Mouse (Mus musculus) gonadal fat pad, adult 2 months (tissue): ENCODE measurements at regions not wholly inside any gene's neighbourhood (a gene's known extent, or its start where the extent isn't known, plus 50 kb on each side); places are given as distances from the start of the nearest gene placed in this dataset.
A peak's percentile ranks its signal among the peaks of the same experiment; 100 is the strongest.

Source experiments
- DNase-seq: peaks from one replicate; pipeline ENCODE4 v3.0.0-alpha.2; 2012; ENCODE audit warnings: low read depth

DNA sequence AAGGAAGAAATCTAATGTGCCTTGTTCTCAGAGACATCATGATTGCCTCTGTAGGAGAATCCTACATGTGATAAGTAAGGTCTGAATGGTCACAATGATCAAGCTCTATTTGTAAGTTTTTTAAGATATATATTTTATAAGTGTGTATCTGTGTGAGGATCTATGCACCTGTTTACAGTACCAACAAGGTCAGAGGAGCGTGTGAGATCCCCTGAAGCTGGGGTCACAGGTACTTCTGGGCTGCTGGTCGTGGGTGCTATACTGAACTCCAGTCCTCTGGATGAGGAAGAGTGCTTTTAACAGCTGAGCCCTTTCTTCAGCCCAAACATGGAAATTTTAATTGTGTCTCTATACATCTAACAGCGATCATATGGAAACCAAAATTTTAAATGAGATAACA, 181.1 kb upstream of the Topaz1 start:
- no peak for DNase-seq

DNA sequence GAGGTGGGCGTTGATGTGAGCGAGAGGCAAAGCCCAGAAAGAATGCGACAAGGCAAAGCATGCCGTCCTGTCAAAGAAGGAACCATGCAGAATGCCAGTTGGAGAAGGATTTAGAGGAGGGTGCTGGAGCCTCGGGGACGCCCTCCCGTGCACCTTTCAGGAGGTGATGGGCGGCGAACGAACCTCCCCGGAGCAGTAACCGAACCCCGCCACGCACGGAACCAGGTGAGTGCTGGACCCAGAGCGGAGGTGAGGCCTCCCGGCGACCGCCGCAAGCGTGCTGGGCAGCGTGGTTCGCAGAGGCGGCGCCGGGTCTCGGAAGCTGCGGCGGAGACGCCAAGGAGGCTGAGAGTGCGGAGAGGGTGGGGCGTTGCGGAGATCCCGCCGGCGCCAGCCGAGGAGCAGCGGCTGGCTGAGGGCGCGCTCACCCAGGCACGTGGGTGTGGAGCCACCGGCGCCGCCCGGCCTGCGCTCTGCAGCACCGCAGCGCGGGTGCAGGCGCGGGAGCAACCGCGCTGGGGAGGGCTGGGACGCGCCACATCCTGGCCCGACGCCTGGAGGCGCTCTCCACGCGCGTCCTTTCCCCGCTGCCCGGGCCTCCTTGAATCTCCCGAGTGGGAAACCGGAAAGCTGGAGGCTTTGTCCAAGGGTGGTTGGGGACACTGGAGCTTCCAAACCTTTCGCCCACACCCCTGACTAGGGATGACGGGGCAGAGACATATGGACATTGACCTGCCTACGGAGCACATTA, 178.3 kb upstream of the Topaz1 start:
- no peak for DNase-seq

DNA sequence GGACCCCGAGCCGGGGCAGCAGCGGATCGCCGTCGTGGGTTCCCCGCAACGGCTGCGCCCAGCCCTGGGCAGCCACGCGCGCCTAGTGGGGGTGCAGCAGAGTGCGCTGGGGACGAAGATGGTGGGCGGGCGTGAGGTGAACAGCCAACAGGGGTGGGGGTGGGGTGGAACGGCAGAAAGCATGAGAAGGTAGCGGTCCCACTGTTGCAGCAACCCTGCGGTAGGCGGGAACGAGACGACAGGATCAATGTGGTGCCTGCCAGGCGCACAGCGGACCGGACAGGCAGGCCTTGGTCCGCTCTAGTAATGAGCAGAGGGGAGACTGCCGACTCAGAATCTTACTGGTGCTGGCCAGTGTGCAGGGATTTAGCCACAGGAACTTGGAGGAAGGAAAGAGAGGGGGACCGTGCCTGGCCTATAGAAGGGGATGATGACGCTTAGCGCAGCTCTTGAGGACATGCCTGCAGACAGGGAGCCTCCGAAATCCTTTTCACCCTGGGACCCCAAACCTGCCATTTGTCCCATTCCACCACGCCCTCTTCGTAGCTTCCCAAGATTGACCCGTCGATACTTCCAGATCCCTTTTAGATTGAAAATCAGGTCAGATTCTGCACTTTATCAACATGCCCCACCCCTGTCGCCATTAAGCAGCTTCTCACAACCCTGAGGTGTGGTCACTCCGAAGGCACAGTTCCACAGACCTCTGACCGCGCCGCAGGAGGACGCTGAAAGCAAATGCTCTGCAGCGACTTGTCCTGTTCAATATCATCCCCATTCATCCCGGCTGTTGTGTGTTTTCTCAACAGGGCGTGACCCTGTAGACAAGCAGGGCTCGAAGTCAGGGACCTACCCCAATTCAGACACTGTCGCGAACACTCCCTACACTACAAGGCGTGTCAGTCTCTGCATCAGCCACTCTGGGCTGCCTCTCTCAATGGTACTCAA, 177.4 kb upstream of the Topaz1 start:
- no peak for DNase-seq

DNA sequence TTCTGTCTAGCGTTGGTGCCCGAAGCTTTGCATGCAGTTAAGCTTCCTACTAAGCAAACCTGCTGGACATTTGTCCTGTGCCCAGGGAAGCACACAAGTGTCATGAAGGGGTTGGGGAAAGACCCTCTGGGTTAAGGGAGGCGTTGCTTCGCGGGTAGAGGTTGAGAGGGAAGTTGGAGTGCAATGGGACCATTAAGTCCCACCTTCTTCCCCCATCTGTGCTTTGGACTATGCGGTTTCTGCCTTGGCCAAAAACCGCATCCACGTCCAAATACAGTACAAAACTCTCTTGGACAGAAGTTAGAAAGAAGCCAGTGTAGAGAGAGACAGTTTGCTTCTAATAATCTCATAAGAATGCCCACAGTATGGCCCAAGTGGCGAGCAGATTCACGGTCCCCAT, 176.1 kb upstream of the Topaz1 start:
- no peak for DNase-seq

DNA sequence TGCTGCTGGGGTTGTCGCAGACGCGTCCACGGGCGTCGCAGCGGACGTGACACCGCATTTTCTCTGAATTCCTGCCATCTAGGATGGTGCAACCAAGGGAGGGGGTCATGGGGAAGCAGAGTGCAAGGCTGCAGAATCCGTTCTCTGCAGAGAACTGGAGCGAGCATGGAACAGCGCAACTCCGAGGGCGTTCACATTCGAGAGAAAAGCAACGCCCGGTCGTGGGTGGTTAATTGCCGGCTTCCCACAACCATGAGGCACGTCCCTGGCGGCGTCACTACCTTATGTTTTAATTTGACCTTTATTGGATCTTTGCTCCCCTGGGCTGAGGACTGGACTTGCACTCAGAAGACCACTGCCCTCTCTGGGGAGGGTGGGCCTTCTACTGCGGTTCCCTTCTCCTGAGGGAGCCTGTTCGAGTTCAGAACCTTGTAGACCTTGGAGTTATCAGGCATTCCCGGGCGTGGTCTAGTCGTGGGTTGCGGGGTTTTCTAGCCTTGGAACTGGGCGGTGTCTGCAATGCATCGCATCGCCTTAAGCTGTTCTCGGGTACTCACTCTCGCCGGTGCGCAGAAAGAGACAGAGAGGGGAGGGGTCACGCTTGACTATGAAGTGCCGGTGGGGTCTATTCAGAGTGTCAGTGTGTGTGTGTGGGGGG, 175.6 kb upstream of the Topaz1 start:
- no peak for DNase-seq

DNA sequence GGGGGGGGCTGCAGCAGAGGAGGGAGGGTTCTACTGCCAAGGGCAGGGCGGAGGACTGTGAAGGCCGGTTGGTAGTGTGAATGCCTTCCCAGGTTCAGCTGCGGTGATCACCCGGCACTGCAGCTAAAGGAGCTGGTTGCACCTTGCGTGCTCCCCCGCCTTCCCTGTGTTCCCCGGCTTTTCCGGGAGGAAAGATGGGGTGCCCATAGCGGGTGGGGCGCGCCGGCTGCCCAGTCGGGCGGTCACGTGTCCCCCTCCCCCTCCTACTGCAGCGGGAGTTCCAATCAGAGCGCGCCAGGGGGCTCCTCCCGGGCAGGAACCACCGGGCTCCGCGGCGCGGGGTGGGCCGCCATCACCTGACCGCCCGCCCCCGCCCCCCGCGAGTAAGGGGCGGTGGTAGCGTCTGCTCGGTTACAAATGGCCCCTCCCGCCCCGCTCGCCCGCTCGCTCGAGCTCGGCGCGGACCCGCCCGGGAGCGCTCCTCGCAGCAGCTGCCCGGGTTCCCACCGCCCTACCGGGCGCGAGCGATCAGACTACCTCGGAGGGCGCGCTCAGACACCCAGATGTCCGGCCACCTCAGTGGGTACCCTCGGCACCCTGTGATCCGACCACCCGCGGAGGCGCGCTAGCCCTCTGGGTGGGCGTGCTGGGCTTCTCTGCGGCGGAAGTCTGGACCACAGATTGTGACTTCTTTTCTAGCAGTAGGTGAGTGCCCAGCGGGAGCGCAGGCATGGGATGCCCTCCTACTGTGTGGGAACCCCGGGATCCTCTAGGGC, 174.9 kb upstream of the Topaz1 start:
- no peak for DNase-seq

DNA sequence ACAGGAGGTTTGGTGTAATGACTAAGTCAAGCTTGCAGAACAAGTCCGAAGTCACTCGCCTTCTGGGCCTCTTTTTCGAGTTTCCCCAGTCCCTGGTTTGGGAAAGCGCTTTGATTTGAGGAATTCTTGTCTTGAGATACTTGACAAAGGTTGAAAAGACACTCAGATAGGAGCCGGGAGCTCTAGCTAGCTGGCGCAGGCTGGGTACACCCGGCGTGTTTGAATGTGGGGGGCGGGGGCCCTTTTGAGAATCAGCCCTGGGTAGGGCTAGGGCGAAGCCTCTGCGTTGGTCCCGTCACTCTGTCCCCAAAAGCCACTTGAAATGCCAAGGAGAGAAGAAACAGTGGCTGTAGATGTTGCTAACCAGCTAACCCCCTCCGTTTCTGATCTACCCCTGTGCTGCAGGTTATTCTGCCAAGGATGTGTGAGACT, 174.3 kb upstream of the Topaz1 start:
- DNase-seq = no peak

DNA sequence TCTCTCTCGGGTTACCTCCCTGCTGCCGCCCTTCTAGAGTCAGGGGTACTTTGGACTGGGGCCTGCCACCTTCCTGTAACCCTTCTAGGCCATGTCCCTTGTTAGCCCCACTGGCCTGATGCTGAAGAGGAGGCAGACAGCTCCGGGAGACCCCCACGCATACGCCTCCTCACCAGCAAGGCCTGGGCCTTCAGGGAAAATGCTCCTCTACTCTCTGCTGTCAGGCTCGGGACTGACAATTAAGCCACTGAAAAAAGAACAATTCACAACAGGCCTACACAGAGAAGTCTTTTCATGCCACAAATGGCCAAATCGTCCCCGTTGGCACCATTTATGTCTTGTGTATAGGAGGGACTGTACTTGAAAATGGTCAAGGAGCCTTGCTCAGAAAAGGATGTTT, 161.9 kb upstream of the Topaz1 start:
- DNase-seq = no peak

DNA sequence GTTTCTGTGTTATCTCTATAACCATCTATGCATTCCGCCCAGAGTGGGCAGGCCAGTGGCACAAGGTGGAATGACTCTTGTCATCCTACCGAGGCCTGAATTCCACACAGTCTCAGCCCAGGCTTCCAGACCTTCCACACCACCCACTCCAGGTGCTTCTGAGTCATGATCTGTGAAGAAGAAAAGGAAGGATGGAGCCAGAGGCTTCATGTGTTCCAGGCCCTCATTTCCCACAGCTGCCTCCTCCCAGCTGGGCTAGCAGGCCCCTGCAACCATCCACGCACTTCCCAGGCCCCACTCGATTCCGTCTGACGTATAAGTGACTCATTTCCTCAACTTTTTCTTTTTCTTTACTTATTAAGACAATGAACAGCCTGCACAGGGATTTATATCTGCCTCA, 160.7 kb upstream of the Topaz1 start:
- no peak for DNase-seq

DNA sequence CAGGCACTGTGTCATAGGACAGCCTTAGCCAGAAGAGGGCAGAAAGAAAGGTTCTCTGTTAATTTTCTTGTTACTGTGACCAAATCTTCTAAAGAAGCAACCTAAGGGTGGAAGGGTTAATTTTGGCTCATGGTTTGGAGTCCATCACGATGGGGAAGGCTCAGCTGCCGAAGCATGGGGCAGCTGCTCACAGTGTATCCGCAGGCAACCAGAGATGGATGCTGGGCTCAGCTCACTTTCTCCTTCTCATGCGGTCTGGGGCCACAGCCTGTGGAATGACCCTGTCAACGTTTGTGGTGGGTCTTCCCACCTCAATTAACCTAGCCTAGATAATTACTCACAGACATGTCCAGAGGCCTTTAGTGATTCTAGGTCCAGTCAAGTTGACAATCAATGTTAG, 160.2 kb upstream of the Topaz1 start:
- DNase-seq = no peak

DNA sequence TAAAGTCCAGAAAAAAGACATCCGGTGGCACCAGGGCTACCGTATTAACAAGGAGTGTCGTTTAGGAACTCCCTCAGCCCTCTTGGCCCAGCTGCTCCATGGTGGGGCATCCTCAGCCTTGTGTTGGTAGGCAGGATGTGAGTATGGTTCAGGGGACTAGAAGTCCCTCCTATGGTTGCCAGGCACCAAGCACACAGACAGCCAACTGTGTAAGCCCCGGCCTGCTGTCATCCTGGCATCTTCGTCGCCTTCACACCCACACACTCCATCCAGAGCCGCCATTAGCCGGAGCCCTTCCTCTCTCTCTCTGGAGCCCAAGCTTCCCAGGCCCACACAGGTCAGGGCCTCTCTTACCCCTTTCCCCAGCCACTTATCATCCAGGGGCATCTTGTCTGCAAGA, 158.9 kb upstream of the Topaz1 start:
- no peak for DNase-seq

DNA sequence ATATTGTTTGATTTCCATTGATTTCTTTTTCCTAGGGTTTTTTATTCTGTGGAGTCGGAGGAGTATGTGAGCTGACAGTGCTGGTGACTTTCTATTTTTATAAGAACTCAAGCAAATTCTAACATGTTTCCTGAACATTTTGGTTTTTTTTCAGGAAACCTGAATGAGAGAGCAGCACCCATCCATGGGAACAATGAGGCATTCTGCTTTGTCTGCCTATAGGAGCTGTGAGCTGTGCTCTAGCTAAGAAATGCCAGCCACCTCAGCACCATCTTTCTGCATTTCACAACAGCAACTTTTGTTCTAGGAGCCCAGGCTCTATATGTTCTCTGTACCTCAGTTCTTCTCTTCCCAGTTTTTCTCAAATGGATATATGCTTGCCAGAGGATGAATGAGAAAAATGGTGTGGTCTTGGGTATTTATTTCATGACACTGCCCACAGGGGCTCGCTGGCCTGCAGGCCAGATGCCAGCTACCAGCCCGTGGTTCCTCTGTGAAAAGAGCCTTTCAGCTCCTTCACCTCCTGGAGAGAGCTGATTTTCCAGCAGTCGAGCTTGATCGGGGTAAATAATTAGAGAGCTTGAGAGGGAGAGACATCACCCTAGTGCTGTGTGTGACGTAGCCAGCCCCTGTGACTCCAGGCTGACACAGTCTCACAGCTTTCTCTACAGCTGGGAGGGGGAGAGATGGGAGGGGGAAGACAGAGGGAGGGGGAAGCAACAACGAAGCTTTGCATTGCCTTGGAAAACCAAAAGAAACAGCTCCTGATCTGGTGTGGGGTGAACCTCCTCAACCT, 154.1 kb upstream of the Topaz1 start:
- no peak for DNase-seq

DNA sequence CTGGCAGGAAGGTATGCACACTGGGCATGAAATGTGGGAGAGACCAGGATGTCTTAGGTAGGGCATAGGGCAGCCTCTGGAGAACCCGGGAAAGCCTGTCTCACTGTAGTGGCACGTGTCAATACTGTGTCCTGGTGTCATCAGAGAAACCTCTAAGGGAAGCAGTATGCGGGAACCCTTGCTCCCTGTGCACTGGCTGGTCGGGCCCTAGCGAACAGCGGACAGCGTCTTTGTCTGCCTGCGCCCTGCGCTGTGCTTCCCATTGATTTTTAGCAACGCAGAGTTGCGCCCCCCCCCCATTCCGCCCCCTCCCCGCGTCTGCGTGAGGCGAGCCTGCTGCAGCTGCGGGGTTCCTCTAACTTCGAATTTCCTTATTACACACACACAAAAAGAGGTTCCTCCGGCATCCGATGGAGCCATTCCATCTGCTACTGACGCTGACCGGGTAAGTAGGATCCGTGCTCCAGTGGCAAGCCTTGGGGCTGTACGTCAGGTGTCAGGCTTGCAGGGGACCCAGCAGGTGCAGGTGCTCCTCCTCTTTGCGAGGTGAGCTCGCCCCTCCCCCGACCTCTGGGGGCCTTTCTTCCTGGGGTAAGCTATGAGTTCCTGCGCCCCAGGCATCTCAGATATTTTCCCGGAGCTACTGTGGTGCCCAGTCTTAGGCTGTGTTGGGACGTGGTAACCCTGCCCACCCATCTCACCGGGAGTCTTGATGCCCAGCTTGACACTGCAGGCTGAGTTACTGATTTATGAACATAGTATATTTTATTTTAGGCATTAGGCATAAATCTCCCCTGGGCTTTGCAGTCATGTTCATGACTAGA, 151.8 kb upstream of the Topaz1 start:
- DNase-seq = no peak

DNA sequence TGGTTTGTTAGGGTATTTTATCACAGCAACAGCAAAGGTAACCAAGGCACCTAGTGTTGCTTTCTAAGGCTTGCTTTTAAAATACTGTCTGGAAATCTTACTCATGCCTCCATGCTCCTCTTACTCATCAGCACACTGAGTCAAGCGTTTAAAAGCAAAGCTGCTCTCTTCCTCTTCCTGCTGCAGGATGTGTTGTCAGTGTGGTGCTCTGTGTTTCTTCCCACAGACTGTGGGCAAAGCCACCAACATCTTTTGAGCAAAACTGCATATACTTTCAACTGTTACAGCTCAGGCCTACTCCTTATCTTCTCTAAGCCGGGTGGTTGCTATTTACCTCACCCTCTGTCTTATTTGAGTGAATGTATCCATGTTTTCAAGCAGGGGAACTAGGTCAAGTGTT, 144.0 kb upstream of the Topaz1 start:
- DNase-seq = no peak

DNA sequence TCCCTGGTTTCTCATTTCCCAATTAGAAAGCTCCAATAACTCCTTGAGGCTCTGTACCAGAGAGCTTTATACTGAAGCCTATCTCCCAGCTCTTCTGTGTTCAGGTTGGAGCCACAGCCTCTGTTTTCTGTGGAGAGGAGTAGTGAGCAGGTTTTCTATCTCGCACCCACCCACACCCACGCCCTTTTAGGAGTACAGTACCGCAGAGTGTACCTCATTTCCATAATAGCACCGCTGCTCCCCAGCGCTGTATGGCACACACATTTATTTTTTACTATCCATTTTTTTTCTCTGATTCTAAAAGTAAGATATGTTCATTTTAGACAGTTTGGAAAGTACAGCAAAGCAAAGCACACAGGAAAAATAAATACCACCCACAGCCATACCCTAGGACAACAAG, 137.5 kb upstream of the Topaz1 start:
- DNase-seq = no peak

DNA sequence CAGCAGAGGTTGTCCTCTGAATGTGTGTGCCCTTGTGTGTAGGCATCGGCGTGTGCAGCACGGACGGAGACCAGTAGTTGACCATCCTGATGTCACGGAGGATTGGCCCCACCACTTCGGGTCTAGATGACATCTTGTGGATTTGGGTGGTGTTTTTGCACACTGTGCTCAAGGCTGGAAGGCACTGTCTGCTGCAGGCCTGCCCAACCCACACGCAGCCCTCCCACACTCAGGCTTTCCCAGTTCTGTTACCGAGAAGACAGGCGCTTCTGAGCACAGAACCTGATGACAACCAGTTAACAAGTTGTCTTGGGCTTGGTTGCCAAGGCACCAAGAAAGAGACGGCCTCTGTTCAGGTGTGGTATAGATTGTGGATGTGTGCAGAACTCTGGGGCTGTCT, 136.2 kb upstream of the Topaz1 start:
- no peak for DNase-seq

DNA sequence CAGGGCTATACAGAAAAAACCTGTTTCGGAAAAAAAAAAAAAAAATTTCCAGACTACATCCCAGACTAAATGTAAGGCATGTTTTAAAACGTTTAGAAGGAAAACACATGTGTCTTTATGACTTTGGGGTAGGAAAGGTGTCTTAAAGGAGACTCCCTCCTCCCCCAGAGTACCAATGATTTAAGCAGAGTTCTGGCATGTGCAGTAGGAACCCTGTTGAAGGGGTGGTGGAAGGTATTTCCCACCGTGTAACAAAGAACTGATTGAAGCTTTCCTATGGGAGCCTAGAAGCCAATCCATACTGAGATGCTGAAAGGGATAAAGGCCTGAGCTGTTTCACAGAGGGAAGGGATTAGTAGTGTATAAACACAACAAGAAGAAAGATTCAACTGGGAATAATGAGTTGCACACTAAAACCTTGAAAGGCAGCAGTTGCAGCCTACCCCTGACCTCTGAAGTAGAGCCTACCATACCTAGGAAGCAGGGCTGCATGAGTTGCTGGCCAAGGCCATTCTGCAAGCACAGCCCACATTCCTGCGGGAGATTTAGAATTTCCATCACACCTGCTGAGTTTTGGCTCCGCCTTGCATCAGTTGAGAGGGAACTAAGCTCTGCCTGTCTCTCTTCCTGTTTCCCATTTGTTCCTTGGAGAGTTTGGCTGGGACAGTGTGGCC, 132.4 kb upstream of the Topaz1 start:
- no peak for DNase-seq

DNA sequence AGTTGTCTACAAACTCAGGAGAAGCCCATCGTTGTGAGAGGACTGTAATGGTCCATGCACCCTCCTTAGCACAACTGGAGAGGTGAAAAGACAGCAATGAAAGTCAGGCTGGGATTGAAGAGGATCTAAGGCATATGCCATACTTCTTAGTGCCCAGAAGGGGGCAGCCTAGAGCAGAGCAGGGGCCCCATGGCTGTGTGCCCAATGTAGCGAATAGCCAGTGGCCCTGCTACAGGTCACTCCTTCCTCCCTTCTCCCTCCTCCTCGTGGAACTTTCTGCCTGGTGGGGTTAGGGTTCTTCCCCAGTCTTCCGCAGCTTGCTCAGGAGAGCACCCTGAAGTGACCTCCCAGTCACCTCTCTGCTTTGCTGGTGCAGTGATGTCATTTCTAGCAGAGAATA, 131.8 kb upstream of the Topaz1 start:
- no peak for DNase-seq

DNA sequence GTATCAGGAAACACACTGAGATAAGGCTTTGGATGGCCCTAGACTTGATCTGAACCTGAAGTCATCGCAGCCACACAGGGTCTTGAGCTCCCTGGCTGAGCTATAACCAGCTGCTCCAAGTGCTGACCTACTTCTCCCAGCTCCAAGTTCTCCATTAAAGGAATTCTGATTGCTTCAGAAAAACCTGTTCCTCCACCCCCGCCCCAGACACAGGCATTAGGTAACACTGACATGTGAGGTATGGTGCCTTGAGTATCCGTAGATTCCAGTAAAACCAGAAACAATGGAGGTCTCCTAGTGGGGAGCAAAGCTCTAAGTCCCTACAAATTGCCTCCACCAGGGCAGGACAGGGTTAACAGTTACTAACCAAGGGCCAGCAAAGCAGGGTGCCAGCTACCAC, 129.4 kb upstream of the Topaz1 start:
- DNase-seq = peak; percentile 69

DNA sequence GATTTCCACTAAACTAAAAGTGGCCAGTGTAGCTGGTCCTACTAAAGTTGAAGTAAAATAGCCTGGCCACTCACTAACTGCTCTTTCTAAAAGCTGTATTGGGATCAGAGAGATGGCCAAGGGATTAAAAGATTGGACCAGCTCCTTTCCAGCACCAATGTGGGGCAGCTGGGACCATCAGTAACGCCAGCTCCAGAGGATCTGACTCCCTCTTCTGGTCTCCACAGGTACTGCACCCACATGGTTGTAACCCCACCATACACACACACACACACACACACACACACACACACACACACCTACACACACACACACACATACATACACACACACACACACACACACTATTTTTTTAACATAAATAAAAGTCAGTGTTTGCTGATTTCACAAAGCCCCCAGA, 122.1 kb upstream of the Topaz1 start:
- no peak for DNase-seq
